Mouse (Mus musculus): ENCODE results near the gene Slc27a5. TPM values are rescaled to one million over a fixed set of nuclear protein-coding genes. Genes with fewer than 3 reads are reported as not detected.
A peak's percentile ranks its signal among the peaks of the same experiment; 100 is the strongest.

Slc27a5 gene
- polyA plus RNA-seq, 1 experiment from 2014 or later, result not detected

- Histone ChIP-seq H3K9ac (replicated peaks; ENCODE audit: low read depth) (no peak overlapping the region), H3K4me1 (ENCODE audit: insufficient read depth, low read depth, low read length) (peaks cover 15% of the 10 kb centered on the region), H3K9me3 (ENCODE audit: low read length) (no peaks in the 10 kb centered on the region), H3K36me3 (ENCODE audit: insufficient read depth, low read length) (peaks cover 48% of the 10 kb centered on the region), H3K27me3 (replicated peaks; ENCODE audit: insufficient read depth, low read length) (no peaks in the 10 kb centered on the region), H3K27ac (ENCODE audit: low read length) (no peak overlapping the region), H3K4me3 (ENCODE audit: low read depth, low read length) (no peak overlapping the region), H3K4me2 (replicated peaks; ENCODE audit: low read depth, low read length) (no peak overlapping the region)
- no peak for TF ChIP-seq EP300 (IDR thresholded peaks at IDR 0.05)
- no peak for TF ChIP-seq CTCF (IDR thresholded peaks at IDR 0.05)
- DNase-seq (ENCODE audit: low spot score) (no peak), ATAC-seq (no peak)
- WGBS, result 93% methylated on average over 4 of the region's 4 CpGs
These were observed 31.0 kb upstream of the Slc27a5 start for GRCm38 (mm10) chr7:13028986-13029385.

GRCm38 (mm10) chr7:13025511-13026112 lies 27.6 kb upstream of the Slc27a5 start:
- DNase-seq (ENCODE audit: low spot score), result no peak
- H3K4me2 ChIP-seq (replicated peaks; ENCODE audit: low read depth, low read length), result peak overlapping the region; percentile 94
- peak overlapping the region; percentile 79 for H3K4me3 ChIP-seq (ENCODE audit: low read depth, low read length)
- H3K27me3 ChIP-seq (replicated peaks; ENCODE audit: insufficient read depth, low read length), result no peaks in the 10 kb centered on the region
- H3K36me3 ChIP-seq (ENCODE audit: insufficient read depth, low read length), result peaks cover 36% of the 10 kb centered on the region
- peaks cover 9% of the 10 kb centered on the region; the same call in 1 of the 2 replicates for H3K4me1 ChIP-seq (ENCODE audit: insufficient read depth, low read depth, low read length)
- no peak overlapping the region for H3K27ac ChIP-seq (ENCODE audit: low read length)
- ATAC-seq, result no peak
- TF ChIP-seq CTCF (IDR thresholded peaks at IDR 0.05), result no peak
- no peak for TF ChIP-seq EP300 (IDR thresholded peaks at IDR 0.05)
- H3K9me3 ChIP-seq (ENCODE audit: low read length), result no peaks in the 10 kb centered on the region
- H3K9ac ChIP-seq (replicated peaks; ENCODE audit: low read depth), result peak overlapping the region; percentile 65
- WGBS, result 20% methylated on average over 4 of the region's 4 CpGs

- Histone ChIP-seq H3K4me3 (ENCODE audit: low read depth, low read length) (peak overlapping the region; percentile 79), H3K27me3 (replicated peaks; ENCODE audit: insufficient read depth, low read length) (no peaks in the 10 kb centered on the region), H3K9me3 (ENCODE audit: low read length) (no peaks in the 10 kb centered on the region), H3K9ac (replicated peaks; ENCODE audit: low read depth) (peak overlapping the region; percentile 65), H3K4me2 (replicated peaks; ENCODE audit: low read depth, low read length) (peak overlapping the region; percentile 94), H3K4me1 (ENCODE audit: insufficient read depth, low read depth, low read length) (peaks cover 9% of the 10 kb centered on the region; the same call in 1 of the 2 replicates), H3K27ac (ENCODE audit: low read length) (peak overlapping the region; percentile 95), H3K36me3 (ENCODE audit: insufficient read depth, low read length) (peaks cover 29% of the 10 kb centered on the region)
- 3% methylated on average over 35 of the region's 44 CpGs for WGBS
- ATAC-seq (peak; percentile 47), DNase-seq (ENCODE audit: low spot score) (peak; percentile 81)
- TF ChIP-seq EP300 (IDR thresholded peaks at IDR 0.05) (no peak), CTCF (IDR thresholded peaks at IDR 0.05) (peak; percentile 47)
These were observed 26.8 kb upstream of the Slc27a5 start for GRCm38 (mm10) chr7:13024805-13025204.

GRCm38 (mm10) chr7:13023928-13024731 lies 26.1 kb upstream of the Slc27a5 start:
- ATAC-seq (peak; percentile 88), DNase-seq (ENCODE audit: low spot score) (peak; percentile 94)
- under 1% methylated on average over 65 of the region's 95 CpGs for WGBS

GRCm38 (mm10) chr7:13022773-13023535 lies 25.0 kb upstream of the Slc27a5 start:
- peak overlapping the region; percentile 65; the same call in 1 of the 2 replicates for H3K9ac ChIP-seq (replicated peaks; ENCODE audit: low read depth)
- 3% methylated on average over 31 of the region's 31 CpGs for WGBS
- peak overlapping the region; percentile 94 for H3K4me2 ChIP-seq (replicated peaks; ENCODE audit: low read depth, low read length)
- peaks cover 9% of the 10 kb centered on the region; the same call in 1 of the 2 replicates for H3K4me1 ChIP-seq (ENCODE audit: insufficient read depth, low read depth, low read length)
- peaks cover 11% of the 10 kb centered on the region; the same call in 1 of the 2 replicates for H3K36me3 ChIP-seq (ENCODE audit: insufficient read depth, low read length)
- DNase-seq (ENCODE audit: low spot score), result peak; percentile 85
- no peak for TF ChIP-seq CTCF (IDR thresholded peaks at IDR 0.05)
- TF ChIP-seq EP300 (IDR thresholded peaks at IDR 0.05), result no peak
- ATAC-seq, result peak; percentile 49
- H3K4me3 ChIP-seq (ENCODE audit: low read depth, low read length), result peak overlapping the region; percentile 79
- no peaks in the 10 kb centered on the region for H3K9me3 ChIP-seq (ENCODE audit: low read length)
- no peaks in the 10 kb centered on the region for H3K27me3 ChIP-seq (replicated peaks; ENCODE audit: insufficient read depth, low read length)
- peak overlapping the region; percentile 95 for H3K27ac ChIP-seq (ENCODE audit: low read length)

More at GRCm38 (mm10) chr7:13023928-13024731, 26.1 kb upstream of the Slc27a5 start:
- no peak for TF ChIP-seq EP300 (IDR thresholded peaks at IDR 0.05)
- TF ChIP-seq CTCF (IDR thresholded peaks at IDR 0.05), result no peak; the same call in 1 of the 2 replicates
- Histone ChIP-seq H3K9me3 (ENCODE audit: low read length) (no peaks in the 10 kb centered on the region), H3K9ac (replicated peaks; ENCODE audit: low read depth) (peak overlapping the region; percentile 65), H3K27ac (ENCODE audit: low read length) (peak overlapping the region; percentile 95), H3K4me3 (ENCODE audit: low read depth, low read length) (peak overlapping the region; percentile 79), H3K27me3 (replicated peaks; ENCODE audit: insufficient read depth, low read length) (no peaks in the 10 kb centered on the region), H3K4me2 (replicated peaks; ENCODE audit: low read depth, low read length) (peak overlapping the region; percentile 94), H3K4me1 (ENCODE audit: insufficient read depth, low read depth, low read length) (peaks cover 9% of the 10 kb centered on the region; the same call in 1 of the 2 replicates), H3K36me3 (ENCODE audit: insufficient read depth, low read length) (peaks cover 23% of the 10 kb centered on the region)
